Mouse (Mus musculus): Measurements from ENCODE around the gene E430018J23Rik. TPM values are rescaled to one million over a fixed set of nuclear protein-coding genes. Genes with fewer than 3 reads are reported as not detected.
"Not testable (repeated sequence)": the region's sequence is repeated elsewhere in the genome, so short reads cannot be mapped to it uniquely, and the experiment has no call there.

E430018J23Rik gene
- total RNA-seq (2021), result 1 to 10 TPM; 8.7 to 9.9 TPM
- long read RNA-seq, experiment 1, partial matches to known transcripts, result 3 of 10 reads
- long read RNA-seq, experiment 1, other reads (novel, unspliced or antisense), result 4 of 10 reads
- long read RNA-seq, experiment 2, partial matches to known transcripts, result 0 of 1 reads
- long read RNA-seq, experiment 2, other reads (novel, unspliced or antisense), result 1 of 1 reads

GRCm38 (mm10) chr7:127393157-127393943 lies at the start of gene E430018J23Rik:
Gene E430018J23Rik (minus strand): TSS chr7:127393629.
- DNase-seq, result peak; percentile 95 to 97

- DNase-seq, result no peak
Measured at GRCm38 (mm10) chr7:127437724-127438123, 44.3 kb upstream of the E430018J23Rik start.

- no peak for DNase-seq
Measured at GRCm38 (mm10) chr7:127435206-127435605, 41.8 kb upstream of the E430018J23Rik start.

GRCm38 (mm10) chr7:127426354-127426753 lies 32.9 kb upstream of the E430018J23Rik start:
- no peak for DNase-seq

GRCm38 (mm10) chr7:127425911-127426310 lies 32.5 kb upstream of the E430018J23Rik start:
- no peak for DNase-seq

- DNase-seq, result no peak
Measured at GRCm38 (mm10) chr7:127425291-127425690, 31.9 kb upstream of the E430018J23Rik start.

- peak; percentile 49 to 59 for DNase-seq
Measured at GRCm38 (mm10) chr7:127422247-127422646, 28.8 kb upstream of the E430018J23Rik start.

GRCm38 (mm10) chr7:127421388-127422191 lies 28.2 kb upstream of the E430018J23Rik start, which contains the start of gene Zfp688:
Gene Zfp688 (minus strand): TSS chr7:127422068.
- DNase-seq, result peak; percentile 98 to 99

GRCm38 (mm10) chr7:127411418-127411817 lies 18.0 kb upstream of the E430018J23Rik start:
- no peak for DNase-seq

GRCm38 (mm10) chr7:127406002-127406987 lies 12.9 kb upstream of the E430018J23Rik start, which contains the start of gene Zfp764:
Gene Zfp764 (minus strand): TSS chr7:127406822.
- DNase-seq, result peak; percentile 87 to 89

GRCm38 (mm10) chr7:127404101-127404500 lies 10.7 kb upstream of the E430018J23Rik start:
- DNase-seq, result not testable (repeated sequence)

- no peak for DNase-seq
Measured at GRCm38 (mm10) chr7:127402980-127403379, 9.6 kb upstream of the E430018J23Rik start.

GRCm38 (mm10) chr7:127400355-127400754 lies 6.9 kb upstream of the E430018J23Rik start:
- no peak for DNase-seq

GRCm38 (mm10) chr7:127393944-127394333 lies 510 bp upstream of the E430018J23Rik start:
- no peak for DNase-seq

GRCm38 (mm10) chr7:127392251-127392824 lies 1.1 kb downstream of the E430018J23Rik start:
- no peak for DNase-seq

GRCm38 (mm10) chr7:127391538-127391937 lies 1.9 kb downstream of the E430018J23Rik start:
- DNase-seq, result no peak

- DNase-seq, result no peak
Measured at GRCm38 (mm10) chr7:127390306-127390705, 3.1 kb downstream of the E430018J23Rik start.

GRCm38 (mm10) chr7:127388201-127388600 lies 5.2 kb downstream of the E430018J23Rik start:
- DNase-seq, result not testable (repeated sequence)

- peak; percentile 91 to 93 for DNase-seq
Measured at GRCm38 (mm10) chr7:127386641-127387392, 6.6 kb downstream of the E430018J23Rik start, which contains the start of gene 9130019O22Rik. Gene 9130019O22Rik (minus strand): TSS chr7:127387166.

- not testable (repeated sequence) for DNase-seq
Measured at GRCm38 (mm10) chr7:127385560-127385959, 7.9 kb downstream of the E430018J23Rik start.
